Mouse (Mus musculus): ENCODE results near the gene Aspa. TPM values are rescaled to one million over a fixed set of nuclear protein-coding genes. Genes with fewer than 3 reads are reported as not detected.

The Aspa gene
- total RNA-seq, 1 experiment from 2014 or later, result 3.8 TPM

GRCm38 (mm10) chr11:73260457-73260856 is 68.9 kb downstream of the Aspa start:
- ATAC-seq (replicated peaks; ENCODE audit: low read depth, poor library complexity, severe bottlenecking), result no peak

- ATAC-seq (replicated peaks; ENCODE audit: low read depth, poor library complexity, severe bottlenecking), result no peak
Measured at GRCm38 (mm10) chr11:73258664-73259063, 70.7 kb downstream of the Aspa start.

- ATAC-seq (replicated peaks; ENCODE audit: low read depth, poor library complexity, severe bottlenecking), result no peak
Measured at GRCm38 (mm10) chr11:73257362-73257945, 71.9 kb downstream of the Aspa start.

Other genes with a start within 250 kb of the Aspa start
- gene Itgae, start 239.0 kb downstream of the Aspa start, total RNA-seq (2017), result 0.05 TPM in 1 of 2 replicates, not detected in the other
- gene Haspin, start 191.3 kb downstream of the Aspa start, total RNA-seq (2017), result 18.6 and 22.8 TPM in 2 replicates
- gene P2rx5, start 169.2 kb downstream of the Aspa start, total RNA-seq (2017), result not detected in 2 replicates
- gene Emc6, start 152.6 kb downstream of the Aspa start, total RNA-seq (2017), result 46.6 and 48.2 TPM in 2 replicates
- 7.7 and 11.4 TPM in 2 replicates for gene Tax1bp3, start 152.5 kb downstream of the Aspa start, total RNA-seq (2017)
- 6.0 and 8.8 TPM in 2 replicates for gene Ctns, start 130.6 kb downstream of the Aspa start, total RNA-seq (2017)
- 1.4 and 3.2 TPM in 2 replicates for gene Shpk, start 130.1 kb downstream of the Aspa start, total RNA-seq (2017)
- not detected in 2 replicates for gene Trpv1, start 95.3 kb downstream of the Aspa start, total RNA-seq (2017)
- not detected in 2 replicates for gene Trpv3, start 62.2 kb downstream of the Aspa start, total RNA-seq (2017)
- gene Gm49340, start 145 bp upstream of the Aspa start, total RNA-seq (2017), result not detected in 2 replicates
- gene Spata22, start 145 bp upstream of the Aspa start, total RNA-seq (2017), result not detected in 2 replicates
- gene Olfr20, start 21.2 kb upstream of the Aspa start, total RNA-seq (2017), result not detected in 2 replicates
- gene Olfr376, start 41.6 kb upstream of the Aspa start, total RNA-seq (2017), result not detected in 2 replicates
- not detected in 2 replicates for gene Olfr1, start 70.0 kb upstream of the Aspa start, total RNA-seq (2017)
- not detected in 2 replicates for gene Olfr378, start 98.9 kb upstream of the Aspa start, total RNA-seq (2017)
- not detected in 2 replicates for gene Olfr380, start 127.9 kb upstream of the Aspa start, total RNA-seq (2017)
- not detected in 2 replicates for gene Olfr381, start 162.0 kb upstream of the Aspa start, total RNA-seq (2017)
- gene Olfr382, start 187.6 kb upstream of the Aspa start, total RNA-seq (2017), result not detected in 2 replicates